ENCODE assay signal across 8 mouse cellular contexts in genomic region chr14:120626223-120626935, GRCm38 (mm10).
DNase-seq lines count a peak whose midpoint lies in the region; ATAC-seq and TF ChIP-seq lines count a peak whose summit lies in the region.

No protein-coding gene starts in this region.

- no peak for DNase-seq in midbrain, embryonic 10.5 days (ENCODE audit: low spot score)
- peak; percentile 11 for DNase-seq in lung, adult 2 months
- peak; percentile 37 for DNase-seq in stomach, postnatal 0 days (ENCODE audit: low spot score)
- DNase-seq in urinary bladder, postnatal 4 days (ENCODE audit: low spot score in 2 of 2): no peak
- no peak for DNase-seq in heart, postnatal 25 days (ENCODE audit: low spot score)
- DNase-seq in adrenal gland, adult 18-20 months (ENCODE audit: low spot score in 2 of 2): no peak

- intact Hi-C loops in heart, postnatal 25 days (cut with DNase I): no loop called here

- no peak overlapping the region for H3K4me2 ChIP-seq in midbrain, embryonic 13.5 days (replicated peaks)
- no peak overlapping the region; the same call in 1 of the 2 replicates for H3K4me2 ChIP-seq in intestine, postnatal 0 days (replicated peaks; ENCODE audit: low read depth)
- H3K4me2 ChIP-seq in stomach, postnatal 0 days (replicated peaks; ENCODE audit: low read depth): no peak overlapping the region

- ATAC-seq in midbrain, embryonic 13.5 days: peak; percentile 76
- ATAC-seq in intestine, postnatal 0 days: peak; percentile 88
- no peak for ATAC-seq in stomach, postnatal 0 days (ENCODE audit: low FRiP score, low TSS enrichment)

- no peak overlapping the region for H3K9ac ChIP-seq in midbrain, embryonic 13.5 days (replicated peaks)
- H3K9ac ChIP-seq in intestine, postnatal 0 days (ENCODE audit: low read depth, low read length): no peak overlapping the region
- H3K9ac ChIP-seq in stomach, postnatal 0 days (ENCODE audit: low read length): no peak overlapping the region

- TF ChIP-seq POLR2A in lung, adult 2 months (IDR thresholded peaks at IDR 0.05; ENCODE audit: borderline replicate concordance, extremely low read depth, low read depth, low read length): no peak

- H3K27me3 ChIP-seq in midbrain, embryonic 13.5 days: no peaks in the 10 kb centered on the region
- H3K27me3 ChIP-seq in midbrain, embryonic 10.5 days (ENCODE audit: low read depth, poor library complexity, severe bottlenecking): no peaks in the 10 kb centered on the region
- no peaks in the 10 kb centered on the region for H3K27me3 ChIP-seq in intestine, postnatal 0 days (replicated peaks; ENCODE audit: control insufficient read depth, insufficient read depth, low read length)
- no peaks in the 10 kb centered on the region for H3K27me3 ChIP-seq in stomach, postnatal 0 days (ENCODE audit: control insufficient read depth, insufficient read depth, low read length)

- peak overlapping the region; percentile 79; the same call in 1 of the 2 replicates for H3K27ac ChIP-seq in midbrain, embryonic 13.5 days
- no peak overlapping the region for H3K27ac ChIP-seq in midbrain, embryonic 10.5 days (replicated peaks)
- H3K27ac ChIP-seq in intestine, postnatal 0 days (ENCODE audit: low read depth, low read length): no peak overlapping the region
- no peak overlapping the region for H3K27ac ChIP-seq in stomach, postnatal 0 days (replicated peaks)

- peaks cover 7% of the 10 kb centered on the region for H3K4me1 ChIP-seq in midbrain, embryonic 13.5 days (replicated peaks)
- peaks cover 4% of the 10 kb centered on the region; the same call in 1 of the 2 replicates for H3K4me1 ChIP-seq in midbrain, embryonic 10.5 days
- H3K4me1 ChIP-seq in intestine, postnatal 0 days (replicated peaks; ENCODE audit: control insufficient read depth, insufficient read depth, low read length): no peaks in the 10 kb centered on the region
- H3K4me1 ChIP-seq in lung, adult 2 months (ENCODE audit: control insufficient read depth, insufficient read depth, low read length): no peaks in the 10 kb centered on the region
- H3K4me1 ChIP-seq in stomach, postnatal 0 days (replicated peaks; ENCODE audit: control insufficient read depth, insufficient read depth): no peaks in the 10 kb centered on the region

- no peak overlapping the region for H3K4me3 ChIP-seq in midbrain, embryonic 13.5 days (replicated peaks)
- H3K4me3 ChIP-seq in midbrain, embryonic 10.5 days: no peak overlapping the region
- no peak overlapping the region for H3K4me3 ChIP-seq in intestine, postnatal 0 days (ENCODE audit: low read depth, low read length)
- no peak overlapping the region for H3K4me3 ChIP-seq in lung, adult 2 months (replicated peaks; ENCODE audit: extremely low read depth, low read depth, low read length)
- H3K4me3 ChIP-seq in stomach, postnatal 0 days (ENCODE audit: low read depth, low read length): no peak overlapping the region

- 54% methylated on average over 9 of the region's 9 CpGs for WGBS in midbrain, embryonic 13.5 days
- 84% methylated on average over 9 of the region's 9 CpGs for WGBS in midbrain, embryonic 10.5 days
- 41% methylated on average over 9 of the region's 9 CpGs for WGBS in intestine, postnatal 0 days
- 56% methylated on average over 9 of the region's 9 CpGs for WGBS in lung, adult 2 months
- WGBS in stomach, postnatal 0 days: 42% methylated on average over 9 of the region's 9 CpGs

- no peak for TF ChIP-seq CTCF in intestine, postnatal 0 days (IDR thresholded peaks at IDR 0.05; ENCODE audit: low read depth)
- no peak for TF ChIP-seq CTCF in lung, adult 2 months (IDR thresholded peaks at IDR 0.05; ENCODE audit: insufficient read depth, low read length)
- no peak for TF ChIP-seq CTCF in stomach, postnatal 0 days (IDR thresholded peaks at IDR 0.05; ENCODE audit: low read depth)

- H3K36me3 ChIP-seq in midbrain, embryonic 13.5 days: no peaks in the 10 kb centered on the region
- no peaks in the 10 kb centered on the region for H3K36me3 ChIP-seq in midbrain, embryonic 10.5 days
- no peaks in the 10 kb centered on the region for H3K36me3 ChIP-seq in intestine, postnatal 0 days (ENCODE audit: control insufficient read depth, insufficient read depth)
- H3K36me3 ChIP-seq in stomach, postnatal 0 days (ENCODE audit: control insufficient read depth, insufficient read depth, low read length): no peaks in the 10 kb centered on the region

- TF ChIP-seq EP300 in stomach, postnatal 0 days (optimal IDR thresholded peaks at IDR 0.05): no peak

- H3K9me3 ChIP-seq in midbrain, embryonic 13.5 days: no peaks in the 10 kb centered on the region
- H3K9me3 ChIP-seq in midbrain, embryonic 10.5 days (replicated peaks): no peaks in the 10 kb centered on the region
- H3K9me3 ChIP-seq in intestine, postnatal 0 days (ENCODE audit: control insufficient read depth): no peaks in the 10 kb centered on the region
- no peaks in the 10 kb centered on the region for H3K9me3 ChIP-seq in stomach, postnatal 0 days (ENCODE audit: control insufficient read depth, low read length)

Comparison
In these comparisons a context has a peak if more than half of its experiments do, and no peak if none do; other contexts are left out.
1. DNase-seq: peak in lung, adult 2 months (single experiment) and stomach, postnatal 0 days (single experiment); none in midbrain, embryonic 10.5 days (single experiment), urinary bladder, postnatal 4 days (0 of 2), heart, postnatal 25 days (single experiment) and adrenal gland, adult 18-20 months (0 of 2).